Mouse (Mus musculus): Measurements from ENCODE around the gene Gchfr.

DNA sequence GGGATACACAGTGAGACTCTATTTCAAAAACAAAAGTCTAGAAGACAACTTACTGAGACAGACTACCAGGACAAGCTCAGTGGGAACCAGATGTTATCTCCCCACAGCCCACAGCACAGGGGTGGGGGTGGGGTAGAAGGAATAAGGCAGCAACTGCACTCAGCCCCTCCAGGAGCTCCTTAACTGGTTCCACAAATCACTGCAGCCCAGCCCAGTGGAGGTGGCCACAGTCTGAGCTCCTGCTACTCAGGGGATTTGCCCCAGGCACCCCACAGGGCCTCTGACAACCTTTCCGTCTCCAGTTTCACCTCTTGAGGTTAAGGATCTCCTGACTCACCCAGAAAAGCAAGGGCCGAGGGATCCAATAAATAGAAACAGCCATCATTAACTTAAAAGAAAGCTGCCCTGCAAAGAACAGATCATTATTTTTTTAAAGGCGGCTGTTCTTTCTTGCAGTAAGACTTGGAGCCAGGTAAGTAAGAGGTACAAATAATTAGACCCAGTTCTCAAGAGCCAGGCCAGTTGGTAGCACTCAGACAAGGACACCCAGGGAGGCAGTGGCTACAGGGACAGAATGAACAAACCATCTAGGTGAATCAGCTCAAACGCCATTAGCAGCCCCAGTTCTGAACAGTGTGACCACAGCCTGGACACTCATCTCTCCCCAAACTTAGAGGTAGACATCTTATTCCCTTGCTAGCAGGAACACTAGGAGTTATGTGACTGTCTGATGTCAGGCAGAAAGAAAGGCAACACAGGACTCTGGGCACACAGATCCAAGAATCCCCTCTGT, 28.9 kb downstream of the Gchfr start:
- no peak for TF ChIP-seq CTCF (IDR thresholded peaks at IDR 0.05; ENCODE audit: borderline replicate concordance, extremely low read depth, insufficient read depth, insufficient read length)
- no peak for TF ChIP-seq POLR2A (IDR thresholded peaks at IDR 0.05; ENCODE audit: borderline replicate concordance, extremely low read depth, insufficient read depth, insufficient read length, poor library complexity, severe bottlenecking)
